Mouse (Mus musculus): ENCODE results near the gene Rps27rt. TPM values are rescaled to one million over a fixed set of nuclear protein-coding genes. Genes with fewer than 3 reads are reported as not detected.
A peak's percentile ranks its signal among the peaks of the same experiment; 100 is the strongest.
"Not testable (repeated sequence)": the region's sequence is repeated elsewhere in the genome, so short reads cannot be mapped to it uniquely, and the experiment has no call there.

The Rps27rt gene
- polyA plus RNA-seq, 1 experiment from 2014 or later: 458 TPM

DNA sequence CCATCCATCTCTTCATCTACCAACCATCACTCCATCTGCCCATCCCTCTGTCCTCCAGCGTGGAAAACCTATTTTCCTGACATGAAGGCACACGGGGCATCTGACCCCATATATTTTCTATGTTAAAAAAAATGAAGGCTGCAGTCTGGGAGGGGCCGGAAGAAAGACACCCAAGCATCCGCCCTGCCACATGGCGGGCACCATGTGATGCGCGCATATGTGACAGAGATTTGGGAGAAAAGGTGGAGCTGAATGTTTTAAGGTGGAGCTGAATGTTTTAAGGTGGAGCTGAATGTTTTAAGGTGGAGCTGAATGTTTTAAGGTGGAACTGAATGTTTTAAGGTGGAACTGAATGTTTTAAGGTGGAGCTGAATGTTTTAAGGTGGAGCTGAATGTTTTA lies 16.3 kb downstream of the Rps27rt start:
- not testable (repeated sequence) for H3K4me2 ChIP-seq (ENCODE audit: low read depth, low read length); H3K9ac ChIP-seq (ENCODE audit: low read length); H3K27me3 ChIP-seq (ENCODE audit: control insufficient read depth, insufficient read depth, low read length); ATAC-seq (replicated peaks; ENCODE audit: extremely low read depth, insufficient read depth, low FRiP score); H3K4me1 ChIP-seq (ENCODE audit: control insufficient read depth, insufficient read depth, low read length); H3K9me3 ChIP-seq (replicated peaks; ENCODE audit: control insufficient read depth, low read length); H3K36me3 ChIP-seq (ENCODE audit: control insufficient read depth, insufficient read depth); H3K4me3 ChIP-seq (ENCODE audit: low read length); H3K27ac ChIP-seq (ENCODE audit: low read length)
- WGBS: 85% methylated on average over 7 of the region's 7 CpGs

DNA sequence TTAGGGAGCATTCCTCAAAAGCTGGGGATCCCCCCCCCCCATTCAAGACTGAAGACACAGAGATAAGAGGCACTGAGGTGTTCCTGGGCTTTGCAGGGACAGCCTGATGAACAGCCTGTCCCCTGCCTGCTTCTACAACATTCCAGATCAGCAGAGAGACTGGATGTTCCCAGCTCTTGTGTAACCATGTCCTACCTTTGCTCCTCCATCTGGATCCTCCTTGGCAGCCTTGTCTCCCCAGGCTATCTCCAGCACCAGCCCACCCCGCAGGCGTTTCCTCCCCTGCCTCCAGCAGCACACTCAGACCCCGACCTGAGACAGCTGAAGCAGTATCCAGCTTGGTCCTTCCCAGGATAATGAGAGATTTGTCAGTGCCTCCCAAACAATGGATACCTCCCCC lies 18.4 kb downstream of the Rps27rt start:
- Histone ChIP-seq H3K9me3 (replicated peaks; ENCODE audit: control insufficient read depth, low read length) (peaks cover 5% of the 10 kb centered on the region), H3K4me1 (ENCODE audit: control insufficient read depth, insufficient read depth, low read length) (no peaks in the 10 kb centered on the region), H3K27ac (ENCODE audit: low read length) (no peak overlapping the region), H3K4me3 (ENCODE audit: low read length) (no peak overlapping the region), H3K9ac (ENCODE audit: low read length) (no peak overlapping the region), H3K36me3 (ENCODE audit: control insufficient read depth, insufficient read depth) (no peaks in the 10 kb centered on the region), H3K27me3 (ENCODE audit: control insufficient read depth, insufficient read depth, low read length) (no peaks in the 10 kb centered on the region), H3K4me2 (ENCODE audit: low read depth, low read length) (no peak overlapping the region)
- WGBS: 28% methylated on average over 3 of the region's 3 CpGs
- no peak for ATAC-seq (replicated peaks; ENCODE audit: extremely low read depth, insufficient read depth, low FRiP score)

DNA sequence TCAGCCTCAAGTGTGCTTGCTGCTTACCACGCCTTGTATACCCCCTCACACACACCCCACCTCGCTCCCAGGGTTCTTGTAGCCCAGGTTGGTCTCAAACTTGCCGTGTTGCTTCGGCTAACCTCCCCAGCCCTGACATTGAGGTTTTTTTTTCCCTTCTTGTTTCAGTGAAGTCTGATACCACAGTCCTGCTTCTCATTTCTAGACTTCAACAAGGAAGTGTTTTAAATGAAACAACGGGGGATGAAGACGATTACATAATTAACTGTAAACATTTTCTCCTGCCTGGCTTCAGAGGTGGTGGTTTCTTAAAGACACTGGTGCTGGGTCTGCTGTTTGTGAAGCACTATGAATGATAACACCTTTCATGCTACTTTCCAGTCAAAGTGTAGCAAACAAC lies 21.7 kb downstream of the Rps27rt start:
- Histone ChIP-seq H3K4me2 (ENCODE audit: low read depth, low read length) (no peak overlapping the region), H3K36me3 (ENCODE audit: control insufficient read depth, insufficient read depth) (no peaks in the 10 kb centered on the region), H3K9me3 (replicated peaks; ENCODE audit: control insufficient read depth, low read length) (peaks cover 5% of the 10 kb centered on the region), H3K27me3 (ENCODE audit: control insufficient read depth, insufficient read depth, low read length) (no peaks in the 10 kb centered on the region), H3K9ac (ENCODE audit: low read length) (no peak overlapping the region), H3K4me3 (ENCODE audit: low read length) (no peak overlapping the region), H3K4me1 (ENCODE audit: control insufficient read depth, insufficient read depth, low read length) (no peaks in the 10 kb centered on the region), H3K27ac (ENCODE audit: low read length) (no peak overlapping the region)
- WGBS: 78% methylated on average over 6 of the region's 6 CpGs
- no peak for ATAC-seq (replicated peaks; ENCODE audit: extremely low read depth, insufficient read depth, low FRiP score)

DNA sequence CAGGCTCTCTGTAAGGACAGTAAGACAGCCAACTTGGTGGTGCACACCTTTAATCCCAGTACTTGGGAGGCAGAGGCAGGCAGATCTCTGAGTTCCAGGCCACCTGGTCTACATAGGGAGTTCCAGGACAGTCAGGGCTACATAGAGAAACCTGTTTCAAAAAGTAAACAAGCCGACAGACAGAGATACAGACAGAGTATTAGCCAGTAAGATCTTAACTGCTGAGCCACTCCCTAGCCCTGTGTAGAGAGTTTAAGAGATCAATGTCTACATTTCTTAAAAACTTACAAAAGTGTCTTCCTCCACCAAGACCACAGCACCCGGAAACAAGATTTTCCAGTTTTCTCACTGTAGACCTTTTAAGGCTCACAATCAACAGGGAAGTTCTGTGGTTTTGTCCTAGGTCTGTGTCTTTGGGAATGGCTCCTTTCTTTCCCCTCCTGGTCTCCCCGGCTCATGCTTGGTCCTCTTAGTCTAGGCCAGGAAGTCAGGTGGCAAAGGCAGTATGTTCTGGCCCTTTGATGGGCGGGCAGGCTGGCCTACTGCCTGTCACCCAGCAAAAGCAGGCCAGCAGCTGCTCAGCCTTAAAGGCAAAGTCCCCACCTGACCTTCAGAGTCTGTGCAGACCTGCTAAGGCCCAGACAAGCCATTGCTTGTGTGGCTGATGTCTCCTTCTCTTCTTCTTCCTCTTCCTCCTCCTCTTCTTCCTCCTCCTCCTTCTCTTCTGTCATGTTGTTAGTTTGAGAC lies 22.3 kb downstream of the Rps27rt start:
- Histone ChIP-seq H3K9ac (ENCODE audit: low read length) (no peak overlapping the region), H3K27ac (ENCODE audit: low read length) (no peak overlapping the region)
- 60% methylated on average over 4 of the region's 4 CpGs for WGBS

DNA sequence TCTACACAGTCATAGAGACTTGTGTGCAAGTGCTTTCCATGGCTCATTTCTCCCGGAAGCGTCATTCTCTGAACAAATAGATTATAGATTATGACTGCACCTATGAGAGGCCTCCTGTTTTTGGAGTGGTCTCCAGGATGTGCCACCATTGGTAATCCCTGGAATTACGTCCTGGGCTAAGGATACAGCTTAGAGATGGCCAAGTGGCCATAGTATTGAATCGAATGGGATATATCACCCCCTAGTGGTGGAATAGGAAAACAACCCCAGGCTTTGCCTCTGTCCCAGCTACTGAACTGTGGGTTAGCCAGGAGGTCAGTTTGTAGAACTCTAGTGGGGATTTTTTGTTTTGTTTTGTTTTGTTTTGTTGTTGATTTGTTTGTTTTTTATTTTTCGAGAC lies 25.6 kb downstream of the Rps27rt start:
- H3K9me3 ChIP-seq (replicated peaks; ENCODE audit: control insufficient read depth, low read length): peaks cover 3% of the 10 kb centered on the region
- ATAC-seq (replicated peaks; ENCODE audit: extremely low read depth, insufficient read depth, low FRiP score): no peak
- 37% methylated on average over 5 of the region's 5 CpGs for WGBS

More for the DNA sequence above, 22.3 kb downstream of the Rps27rt start:
- Histone ChIP-seq H3K27me3 (ENCODE audit: control insufficient read depth, insufficient read depth, low read length) (no peaks in the 10 kb centered on the region), H3K9me3 (replicated peaks; ENCODE audit: control insufficient read depth, low read length) (peaks cover 5% of the 10 kb centered on the region), H3K4me2 (ENCODE audit: low read depth, low read length) (no peak overlapping the region), H3K4me1 (ENCODE audit: control insufficient read depth, insufficient read depth, low read length) (no peaks in the 10 kb centered on the region), H3K4me3 (ENCODE audit: low read length) (no peak overlapping the region), H3K36me3 (ENCODE audit: control insufficient read depth, insufficient read depth) (no peaks in the 10 kb centered on the region)
- ATAC-seq (replicated peaks; ENCODE audit: extremely low read depth, insufficient read depth, low FRiP score): no peak

DNA sequence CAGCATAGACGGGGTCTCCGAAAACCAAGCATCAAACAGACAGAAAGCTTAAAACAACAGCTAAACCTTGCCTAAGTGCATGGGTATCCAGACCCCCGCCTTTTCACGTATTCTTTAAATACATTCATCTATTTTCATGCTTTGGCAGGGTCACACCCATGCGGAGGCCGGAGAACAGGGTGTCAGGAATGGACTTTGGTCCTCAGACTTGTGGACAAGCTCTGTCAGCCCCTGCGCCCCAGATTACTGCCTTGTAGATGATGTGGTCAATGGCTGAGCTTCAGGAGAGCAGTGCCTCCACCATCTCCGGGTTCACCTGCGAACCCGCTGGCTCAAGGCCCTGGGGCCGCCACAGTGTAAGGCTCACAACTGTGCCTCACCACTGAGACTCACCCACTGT lies 27.2 kb downstream of the Rps27rt start:
- Histone ChIP-seq H3K4me1 (ENCODE audit: control insufficient read depth, insufficient read depth, low read length) (no peaks in the 10 kb centered on the region), H3K9ac (ENCODE audit: low read length) (no peak overlapping the region), H3K9me3 (replicated peaks; ENCODE audit: control insufficient read depth, low read length) (peaks cover 3% of the 10 kb centered on the region; the same call in 1 of the 2 replicates), H3K36me3 (ENCODE audit: control insufficient read depth, insufficient read depth) (no peaks in the 10 kb centered on the region), H3K27ac (ENCODE audit: low read length) (no peak overlapping the region), H3K27me3 (ENCODE audit: control insufficient read depth, insufficient read depth, low read length) (no peaks in the 10 kb centered on the region), H3K4me3 (ENCODE audit: low read length) (no peak overlapping the region), H3K4me2 (ENCODE audit: low read depth, low read length) (no peak overlapping the region)
- no peak for ATAC-seq (replicated peaks; ENCODE audit: extremely low read depth, insufficient read depth, low FRiP score)
- WGBS: 90% methylated on average over 11 of the region's 11 CpGs

More for the DNA sequence above, 25.6 kb downstream of the Rps27rt start:
- no peak overlapping the region for H3K9ac ChIP-seq (ENCODE audit: low read length)
- H3K4me2 ChIP-seq (ENCODE audit: low read depth, low read length): no peak overlapping the region
- no peak overlapping the region for H3K4me3 ChIP-seq (ENCODE audit: low read length)
- no peaks in the 10 kb centered on the region for H3K4me1 ChIP-seq (ENCODE audit: control insufficient read depth, insufficient read depth, low read length)
- no peak overlapping the region for H3K27ac ChIP-seq (ENCODE audit: low read length)
- no peaks in the 10 kb centered on the region for H3K27me3 ChIP-seq (ENCODE audit: control insufficient read depth, insufficient read depth, low read length)
- no peaks in the 10 kb centered on the region for H3K36me3 ChIP-seq (ENCODE audit: control insufficient read depth, insufficient read depth)

DNA sequence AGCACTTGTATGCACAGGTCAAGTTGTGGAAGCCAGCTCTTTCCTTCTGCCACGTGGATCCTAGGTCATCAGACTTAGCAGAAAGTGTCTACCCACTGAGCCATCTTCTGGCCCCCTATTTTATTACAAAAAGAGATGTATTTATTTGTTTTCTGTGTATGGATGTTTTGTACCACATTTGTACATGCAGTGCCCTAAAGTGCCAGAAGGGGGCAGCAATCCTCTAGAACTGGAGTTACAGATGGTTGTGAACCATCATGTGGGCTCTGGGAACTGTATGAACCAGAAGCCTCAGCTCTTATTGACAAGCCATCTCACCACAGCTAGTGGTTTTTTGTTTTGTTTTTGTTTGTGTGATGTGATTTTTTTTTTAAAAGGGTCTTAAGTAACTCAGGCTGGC lies 29.7 kb downstream of the Rps27rt start:
- no peak for ATAC-seq (replicated peaks; ENCODE audit: extremely low read depth, insufficient read depth, low FRiP score)
- H3K27ac ChIP-seq (ENCODE audit: low read length): no peak overlapping the region
- peaks cover 6% of the 10 kb centered on the region for H3K4me1 ChIP-seq (ENCODE audit: control insufficient read depth, insufficient read depth, low read length)
- no peak overlapping the region for H3K4me3 ChIP-seq (ENCODE audit: low read length)
- H3K9me3 ChIP-seq (replicated peaks; ENCODE audit: control insufficient read depth, low read length): peaks cover 3% of the 10 kb centered on the region; the same call in 1 of the 2 replicates
- no peak overlapping the region for H3K9ac ChIP-seq (ENCODE audit: low read length)
- no peaks in the 10 kb centered on the region for H3K36me3 ChIP-seq (ENCODE audit: control insufficient read depth, insufficient read depth)
- H3K27me3 ChIP-seq (ENCODE audit: control insufficient read depth, insufficient read depth, low read length): no peaks in the 10 kb centered on the region
- 45% methylated on average over 1 of the region's 1 CpGs for WGBS
- H3K4me2 ChIP-seq (ENCODE audit: low read depth, low read length): no peak overlapping the region

DNA sequence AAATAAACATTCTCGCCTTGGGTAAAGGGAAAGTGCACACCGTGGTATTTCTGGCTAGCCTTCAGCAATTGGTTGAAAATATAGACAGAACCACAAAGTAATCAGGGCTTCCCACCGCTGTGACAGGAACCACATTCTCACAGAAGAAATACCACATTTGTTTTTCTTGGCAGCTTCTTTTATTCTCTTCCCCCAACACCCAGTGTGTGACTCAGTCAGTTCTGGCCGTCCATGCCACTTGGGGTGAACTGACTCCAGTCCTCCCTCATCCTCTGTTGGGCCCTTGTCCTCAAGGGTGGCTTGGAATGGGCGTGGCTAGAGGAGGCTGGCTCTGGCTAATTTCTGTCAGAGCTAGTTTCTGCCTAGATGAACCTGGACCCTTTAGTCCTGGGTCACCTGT lies 34.1 kb downstream of the Rps27rt start:
- ATAC-seq (replicated peaks; ENCODE audit: extremely low read depth, insufficient read depth, low FRiP score): 0 out of 2 replicates have a peak, but pooled peaks have one; percentile 60
- Histone ChIP-seq H3K9me3 (replicated peaks; ENCODE audit: control insufficient read depth, low read length) (peaks cover 3% of the 10 kb centered on the region; the same call in 1 of the 2 replicates), H3K27me3 (ENCODE audit: control insufficient read depth, insufficient read depth, low read length) (no peaks in the 10 kb centered on the region), H3K36me3 (ENCODE audit: control insufficient read depth, insufficient read depth) (no peaks in the 10 kb centered on the region), H3K4me3 (ENCODE audit: low read length) (no peak overlapping the region), H3K9ac (ENCODE audit: low read length) (no peak overlapping the region), H3K27ac (ENCODE audit: low read length) (peak overlapping the region; percentile 26; the same call in 1 of the 2 replicates), H3K4me2 (ENCODE audit: low read depth, low read length) (no peak overlapping the region), H3K4me1 (ENCODE audit: control insufficient read depth, insufficient read depth, low read length) (peaks cover 6% of the 10 kb centered on the region)
- WGBS: 35% methylated on average over 5 of the region's 5 CpGs

DNA sequence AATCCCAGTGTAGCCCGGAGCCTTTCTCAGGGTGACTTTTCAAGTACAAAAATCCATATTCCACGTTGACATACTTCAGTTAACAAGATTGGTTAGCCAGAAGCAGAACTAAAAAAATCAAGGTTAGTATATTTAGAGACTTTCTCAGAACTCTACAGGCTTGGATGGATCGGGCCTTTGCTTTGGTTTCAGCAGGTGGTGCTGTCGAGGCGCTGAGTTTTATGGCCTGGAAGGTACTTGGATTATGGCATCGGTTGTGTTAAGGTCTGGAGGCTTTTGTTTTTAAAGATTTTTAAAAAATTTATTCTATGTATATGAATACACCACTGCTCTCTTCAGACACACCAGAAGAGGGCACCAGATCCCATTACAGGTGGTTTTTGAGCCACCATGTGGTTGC lies 37.0 kb downstream of the Rps27rt start:
- Histone ChIP-seq H3K36me3 (ENCODE audit: control insufficient read depth, insufficient read depth) (no peaks in the 10 kb centered on the region), H3K4me2 (ENCODE audit: low read depth, low read length) (no peak overlapping the region), H3K4me1 (ENCODE audit: control insufficient read depth, insufficient read depth, low read length) (peaks cover 6% of the 10 kb centered on the region), H3K9me3 (replicated peaks; ENCODE audit: control insufficient read depth, low read length) (no peaks in the 10 kb centered on the region), H3K27me3 (ENCODE audit: control insufficient read depth, insufficient read depth, low read length) (no peaks in the 10 kb centered on the region), H3K9ac (ENCODE audit: low read length) (no peak overlapping the region), H3K27ac (ENCODE audit: low read length) (no peak overlapping the region), H3K4me3 (ENCODE audit: low read length) (no peak overlapping the region)
- 86% methylated on average over 6 of the region's 6 CpGs for WGBS
- no peak for ATAC-seq (replicated peaks; ENCODE audit: extremely low read depth, insufficient read depth, low FRiP score)

All from heart, embryonic 16.5 days (tissue).